Mouse (Mus musculus) C2C12 (cell line): ENCODE measurements around the gene Slc35e4.

ENCODE experiments used
- CEBPB ChIP-seq: IDR thresholded peaks from one replicate; pipeline ENCODE4 v1.6.1; 2011; ENCODE audit warnings: low read depth, mild to moderate bottlenecking, control low read depth, moderate library complexity
- CTCF ChIP-seq: IDR thresholded peaks from one replicate; pipeline ENCODE4 v1.5.1; 2011; ENCODE audit not compliant: control insufficient read depth, insufficient read depth, insufficient read length
- MAX ChIP-seq: IDR thresholded peaks from one replicate; pipeline ENCODE4 v1.6.1; 2011; ENCODE audit warnings: mild to moderate bottlenecking, control low read depth
- MYOD1 ChIP-seq: IDR thresholded peaks from one replicate; pipeline ENCODE4 v1.6.1; 2011; ENCODE audit warnings: low read depth; ENCODE audit not compliant: control insufficient read depth, insufficient read length
- MYOG ChIP-seq: IDR thresholded peaks from one replicate; pipeline ENCODE4 v1.6.1; 2011; ENCODE audit not compliant: control insufficient read depth, insufficient read length; ENCODE audit errors: extremely low read depth
- USF1 ChIP-seq: IDR thresholded peaks from one replicate; pipeline ENCODE4 v1.6.1; 2011; ENCODE audit warnings: low read depth, mild to moderate bottlenecking, control low read depth, moderate library complexity

- TF ChIP-seq MYOG (no peak), CTCF (no peak), MAX (no peak), USF1 (no peak), CEBPB (no peak), MYOD1 (no peak)
These were observed 16.5 kb upstream of the Slc35e4 start for GRCm38 (mm10) chr11:3930931-3931330.
